Mouse (Mus musculus) adrenal gland, postnatal 4 days (tissue): ENCODE measurements around the gene Lamtor2. TPM values are rescaled to one million over a fixed set of nuclear protein-coding genes. Genes with fewer than 3 reads are reported as not detected.

Source experiments
- DNase-seq, 2 experiments: peaks; one replicate each; pipeline ENCODE4 v3.0.0; 2021 to 2022; ENCODE audit warnings: low spot score in 2 of 2, mixed read lengths in 2 of 2
- microRNA-seq: library from miRNA; unstranded; fragments of <30 nt; microRNA quantifications from one replicate; pipeline ENCODE4 v1.2.0, GENCODE M21; 2021
- total RNA-seq, 2 experiments: library from RNA; stranded (reverse); gene quantifications; 2 replicates each; pipeline ENCODE4 v1.2.3; 2021

Gene Lamtor2
- total RNA-seq, 2 experiments from 2014 or later, result 108 to 113 TPM

GRCm38 (mm10) chr3:88505765-88506164 lies 47.1 kb downstream of the Lamtor2 start:
- DNase-seq, result no peak

GRCm38 (mm10) chr3:88505081-88505480 lies 47.8 kb downstream of the Lamtor2 start:
- DNase-seq, result no peak

GRCm38 (mm10) chr3:88503881-88504746 lies 48.8 kb downstream of the Lamtor2 start:
- no peak for DNase-seq

- DNase-seq, result peak in 1 of 2 experiments; percentile 45
These were observed 49.4 kb downstream of the Lamtor2 start for GRCm38 (mm10) chr3:88503505-88503863.

GRCm38 (mm10) chr3:88502641-88503504 lies 50.0 kb downstream of the Lamtor2 start:
- DNase-seq, result peak; percentile 76 to 77

- DNase-seq, result no peak
These were observed 50.8 kb downstream of the Lamtor2 start for GRCm38 (mm10) chr3:88502031-88502571.

- DNase-seq, result no peak
These were observed 51.4 kb downstream of the Lamtor2 start for GRCm38 (mm10) chr3:88501366-88502030.

GRCm38 (mm10) chr3:88500655-88501365 lies 52.1 kb downstream of the Lamtor2 start:
- DNase-seq, result no peak

GRCm38 (mm10) chr3:88500087-88500486 lies 52.8 kb downstream of the Lamtor2 start:
- DNase-seq, result no peak

Small RNAs within 50 kb of the gene (microRNA-seq; reads per million reads assigned to microRNA genes)
- not detected for gene Mir1905

Other genes starting within 250 kb of the Lamtor2 start
- gene Glmp, start 228.1 kb downstream of the Lamtor2 start, total RNA-seq, result 100 to 1,000 TPM; 163 to 166 TPM
- 1 to 10 TPM; 3.5 to 3.7 TPM for gene Tmem79, start 216.9 kb downstream of the Lamtor2 start, total RNA-seq
- gene Smg5, start 216.8 kb downstream of the Lamtor2 start, total RNA-seq, result 10 to 100 TPM; 68.2 to 69.0 TPM
- gene Paqr6, start 188.5 kb downstream of the Lamtor2 start, total RNA-seq, result 1 to 10 TPM; 4.9 to 6.4 TPM
- gene Bglap3, start 180.3 kb downstream of the Lamtor2 start, total RNA-seq, result 1 to 10 TPM in 1 of 2 experiments, under 1 TPM in 1; 0.93 to 1.1 TPM
- not detected for gene Bglap2, start 174.4 kb downstream of the Lamtor2 start, total RNA-seq
- 1 to 10 TPM; 2.5 to 2.8 TPM for gene Bglap, start 168.6 kb downstream of the Lamtor2 start, total RNA-seq
- gene Pmf1, start 142.7 kb downstream of the Lamtor2 start, total RNA-seq, result 10 to 100 TPM; 78.8 to 79.0 TPM
- gene Slc25a44, start 127.9 kb downstream of the Lamtor2 start, total RNA-seq, result 10 to 100 TPM; 34.9 to 35.7 TPM
- gene Sema4a, start 91.9 kb downstream of the Lamtor2 start, total RNA-seq, result 10 to 100 TPM; 11.5 to 15.5 TPM
- 100 to 1,000 TPM; 109 to 113 TPM for gene Lmna, start 43.1 kb downstream of the Lamtor2 start, total RNA-seq
- gene Mex3a, start 20.7 kb downstream of the Lamtor2 start, total RNA-seq, result 10 to 100 TPM; 11.2 to 16.1 TPM
- gene Rab25, start 4.8 kb downstream of the Lamtor2 start, total RNA-seq, result 1 to 10 TPM in 1 of 2 experiments, under 1 TPM in 1; 0.54 to 3.9 TPM
- 10 to 100 TPM; 52.6 to 62.6 TPM for gene Ubqln4, start 684 bp upstream of the Lamtor2 start, total RNA-seq
- gene Ssr2, start 22.8 kb upstream of the Lamtor2 start, total RNA-seq, result 100 to 1,000 TPM; 240 to 260 TPM
- 10 to 100 TPM; 65.7 to 77.0 TPM for gene Arhgef2, start 52.9 kb upstream of the Lamtor2 start, total RNA-seq
- gene Rxfp4, start 100.1 kb upstream of the Lamtor2 start, total RNA-seq, result not detected
- 10 to 100 TPM; 88.1 to 93.5 TPM for gene Khdc4, start 132.7 kb upstream of the Lamtor2 start, total RNA-seq
- gene Rit1, start 163.8 kb upstream of the Lamtor2 start, total RNA-seq, result 10 to 100 TPM; 53.4 to 54.0 TPM
- 10 to 100 TPM; 23.6 to 29.5 TPM for gene Syt11, start 222.1 kb upstream of the Lamtor2 start, total RNA-seq